Mouse (Mus musculus) R1 (cell line): ENCODE measurements at regions not wholly inside any gene's neighbourhood (a gene's known extent, or its start where the extent isn't known, plus 50 kb on each side); places are given as distances from the start of the nearest gene placed in this dataset.

Experiments
- DNase-seq: peaks from one replicate; pipeline ENCODE4 v3.0.0-alpha.2; 2018; ENCODE audit warnings: low read depth, low spot score

GRCm38 (mm10) chr11:114439314-114439713 is 229.0 kb upstream of the Rpl38 start:
- no peak for DNase-seq

- no peak for DNase-seq
Measured at GRCm38 (mm10) chr11:114435788-114436187, 232.5 kb upstream of the Rpl38 start.

- no peak for DNase-seq
Measured at GRCm38 (mm10) chr11:114433561-114433960, 234.8 kb upstream of the Rpl38 start.

- no peak for DNase-seq
Measured at GRCm38 (mm10) chr11:114425447-114425846, 242.9 kb upstream of the Rpl38 start.

GRCm38 (mm10) chr11:114423322-114423721 is 245.0 kb upstream of the Rpl38 start:
- peak; percentile 23 for DNase-seq

- peak; percentile 53 for DNase-seq
Measured at GRCm38 (mm10) chr11:114419002-114419401, 249.3 kb upstream of the Rpl38 start.

- peak; percentile 29 for DNase-seq
Measured at GRCm38 (mm10) chr11:114416168-114416567, 252.2 kb upstream of the Rpl38 start.

GRCm38 (mm10) chr11:114404401-114404800 is 263.9 kb upstream of the Rpl38 start:
- no peak for DNase-seq

GRCm38 (mm10) chr11:114402556-114403320 is 265.6 kb upstream of the Rpl38 start:
- peak; percentile 35 for DNase-seq

GRCm38 (mm10) chr11:114400701-114401100 is 267.6 kb upstream of the Rpl38 start:
- DNase-seq = no peak

- no peak for DNase-seq
Measured at GRCm38 (mm10) chr11:114392161-114392560, 276.2 kb upstream of the Rpl38 start.

- no peak for DNase-seq
Measured at GRCm38 (mm10) chr11:114391553-114391952, 276.8 kb upstream of the Rpl38 start.

- DNase-seq = no peak
Measured at GRCm38 (mm10) chr11:114387091-114387490, 281.2 kb upstream of the Rpl38 start.

- DNase-seq = no peak
Measured at GRCm38 (mm10) chr11:114379411-114379824, 288.9 kb upstream of the Rpl38 start.

GRCm38 (mm10) chr11:114375921-114376320 is 292.4 kb upstream of the Rpl38 start:
- DNase-seq = no peak

GRCm38 (mm10) chr11:114370708-114371107 is 297.6 kb upstream of the Rpl38 start:
- DNase-seq = no peak

GRCm38 (mm10) chr11:114367779-114368178 is 300.5 kb upstream of the Rpl38 start:
- DNase-seq = no peak

- DNase-seq = peak; percentile 82
Measured at GRCm38 (mm10) chr11:114360946-114361345, 294.1 kb upstream of the Sdk2 start.

- DNase-seq = no peak
Measured at GRCm38 (mm10) chr11:114360321-114360720, 293.5 kb upstream of the Sdk2 start.

GRCm38 (mm10) chr11:114352146-114352795 is 285.4 kb upstream of the Sdk2 start:
- no peak for DNase-seq

GRCm38 (mm10) chr11:114336839-114337484 is 270.1 kb upstream of the Sdk2 start:
- no peak for DNase-seq
